Mouse (Mus musculus) CH12.LX (cell line): ENCODE results near the gene Lrrc8b. TPM values are rescaled to one million over a fixed set of nuclear protein-coding genes. Genes with fewer than 3 reads are reported as not detected.
A peak's percentile ranks its signal among the peaks of the same experiment; 100 is the strongest.

Experiments
- DNase-seq: peaks from one replicate; pipeline ENCODE4 v3.0.0-alpha.2; 2013; ENCODE audit errors: extremely low read depth
- H3K27ac ChIP-seq: 2 replicates; pipeline ENCODE4 v1.5.1; 2012; ENCODE audit warnings: low read depth, mild to moderate bottlenecking, control low read depth, moderate library complexity; ENCODE audit not compliant: insufficient read depth
- H3K27me3 ChIP-seq: replicated peaks from 2 replicates; pipeline ENCODE3; 2012; ENCODE audit warnings: inconsistent platforms
- H3K36me3 ChIP-seq, 2 experiments: replicated peaks in 1 of 2; 2 replicates each; pipeline versions ENCODE3 to v1.6.1; 2012; ENCODE audit warnings: inconsistent platforms in 1 of 2, low read length in 1 of 2, mild to moderate bottlenecking in 1 of 2, mixed read lengths in 1 of 2, moderate library complexity in 1 of 2; ENCODE audit not compliant: control insufficient read depth in 1 of 2, insufficient read depth in 1 of 2
- H3K4me1 ChIP-seq, 2 experiments: 2 replicates each; pipeline ENCODE4 v1.6.1; 2012; ENCODE audit warnings: inconsistent platforms in 1 of 2, moderate library complexity in 1 of 2; ENCODE audit not compliant: insufficient read depth in 2 of 2, control insufficient read depth in 1 of 2
- H3K4me2 ChIP-seq: 2 replicates; pipeline ENCODE4 v1.6.1; 2012; ENCODE audit warnings: low read depth, mild to moderate bottlenecking, control low read depth; ENCODE audit not compliant: poor library complexity, insufficient read depth, severe bottlenecking
- H3K4me3 ChIP-seq, 3 experiments: fragments of 150-350 bp in 1 of 3; sonication (generic) in 1 of 3; replicated peaks in 1 of 3; 2 replicates each; pipeline versions ENCODE3 to v1.5.1; 2011 to 2012; ENCODE audit warnings: low read depth in 2 of 3, low read length in 2 of 3, mild to moderate bottlenecking in 2 of 3, moderate library complexity in 2 of 3, control low read depth in 1 of 3, improper control_type of control experiment in 1 of 3, inconsistent platforms in 1 of 3, mixed read lengths in 1 of 3; ENCODE audit not compliant: poor library complexity in 1 of 3
- H3K79me2 ChIP-seq: replicated peaks from 2 replicates; pipeline ENCODE4 v1.6.1; 2012; ENCODE audit warnings: mild to moderate bottlenecking, moderate library complexity; ENCODE audit not compliant: control insufficient read depth, poor library complexity, insufficient read depth, severe bottlenecking; ENCODE audit errors: extremely low read depth
- H3K9ac ChIP-seq: 2 replicates; pipeline ENCODE4 v1.6.1; 2012; ENCODE audit warnings: low read depth, mild to moderate bottlenecking, control low read depth, moderate library complexity; ENCODE audit not compliant: insufficient read depth
- H3K9me3 ChIP-seq: replicated peaks from 2 replicates; pipeline ENCODE3; 2012; ENCODE audit warnings: low read length, inconsistent platforms, mixed read lengths
- CTCF ChIP-seq, 2 experiments: IDR thresholded peaks in 1 of 2; conservative IDR thresholded peaks in 1 of 2; 2 replicates each; pipeline ENCODE4 v1.5.1; 2011 to 2012; ENCODE audit warnings: low read depth in 2 of 2, low read length in 2 of 2, improper control_type of control experiment in 1 of 2, inconsistent platforms in 1 of 2, mild to moderate bottlenecking in 1 of 2, moderate library complexity in 1 of 2
- E2F4 ChIP-seq: IDR thresholded peaks from 2 replicates; pipeline ENCODE4 v1.6.1; 2011; ENCODE audit warnings: low read depth, low read length, improper control_type of control experiment; ENCODE audit not compliant: insufficient replicate concordance
- ELF1 ChIP-seq: IDR thresholded peaks from 2 replicates; pipeline ENCODE4 v1.6.1; 2014; ENCODE audit warnings: low read depth, mild to moderate bottlenecking, inconsistent platforms, low read length, improper control_type of control experiment
- HCFC1 ChIP-seq: IDR thresholded peaks from 2 replicates; pipeline ENCODE4 v1.6.1; 2012; ENCODE audit warnings: low read depth, mild to moderate bottlenecking, inconsistent platforms, low read length, improper control_type of control experiment
- IRF4 ChIP-seq: IDR thresholded peaks from 2 replicates; pipeline ENCODE4 v1.6.1; 2014; ENCODE audit warnings: low read depth, mild to moderate bottlenecking, inconsistent platforms, low read length, improper control_type of control experiment
- JUN ChIP-seq: IDR thresholded peaks from 2 replicates; pipeline ENCODE4 v1.6.1; 2011; ENCODE audit warnings: low read depth, mild to moderate bottlenecking, low read length, improper control_type of control experiment, moderate library complexity; ENCODE audit not compliant: insufficient read depth
- MAX ChIP-seq: IDR thresholded peaks from 2 replicates; pipeline ENCODE4 v1.6.1; 2011; ENCODE audit warnings: low read length, improper control_type of control experiment
- MEF2A ChIP-seq: IDR thresholded peaks from 2 replicates; pipeline ENCODE4 v1.6.1; 2014; ENCODE audit warnings: low read depth, mild to moderate bottlenecking, inconsistent platforms, low read length, improper control_type of control experiment, borderline replicate concordance
- MYC ChIP-seq: IDR thresholded peaks from 2 replicates; pipeline ENCODE4 v1.6.1; 2011; ENCODE audit warnings: low read depth, mild to moderate bottlenecking, improper control_type of control experiment, low read length
- NELFE ChIP-seq: IDR thresholded peaks from 2 replicates; pipeline ENCODE4 v1.6.1; 2011; ENCODE audit warnings: low read depth, low read length, improper control_type of control experiment
- PAX5 ChIP-seq: IDR thresholded peaks from 2 replicates; pipeline ENCODE4 v1.6.1; 2012; ENCODE audit warnings: low read length, inconsistent platforms, mixed read lengths
- POLR2A ChIP-seq: IDR thresholded peaks from 2 replicates; pipeline ENCODE4 v1.6.1; 2011; ENCODE audit warnings: low read depth, mild to moderate bottlenecking, improper control_type of control experiment, low read length
- RAD21 ChIP-seq: IDR thresholded peaks from 2 replicates; pipeline ENCODE4 v1.6.1; 2011; ENCODE audit warnings: low read depth, mild to moderate bottlenecking, low read length, improper control_type of control experiment, moderate library complexity
- SMC3 ChIP-seq: IDR thresholded peaks from 2 replicates; pipeline ENCODE4 v1.6.1; 2011; ENCODE audit warnings: low read depth, low read length, improper control_type of control experiment
- TBP ChIP-seq: conservative IDR thresholded peaks from 2 replicates; pipeline ENCODE4 v1.6.1; 2011; ENCODE audit warnings: low read depth, low read length, improper control_type of control experiment
- UBTF ChIP-seq: IDR thresholded peaks from 2 replicates; pipeline ENCODE4 v1.6.1; 2012; ENCODE audit warnings: low read depth, mild to moderate bottlenecking, inconsistent platforms, low read length, improper control_type of control experiment, moderate library complexity
- USF2 ChIP-seq: conservative IDR thresholded peaks from 2 replicates; pipeline ENCODE4 v1.6.1; 2011; ENCODE audit warnings: low read depth, low read length, improper control_type of control experiment
- ZC3H11A ChIP-seq: IDR thresholded peaks from 2 replicates; pipeline ENCODE4 v1.6.1; 2012; ENCODE audit warnings: low read depth, mild to moderate bottlenecking, inconsistent platforms, low read length, improper control_type of control experiment
- ZKSCAN1 ChIP-seq: IDR thresholded peaks from 2 replicates; pipeline ENCODE4 v1.6.1; 2012; ENCODE audit warnings: low read depth, inconsistent platforms, low read length, improper control_type of control experiment, borderline replicate concordance
- ZMIZ1 ChIP-seq: IDR thresholded peaks from 2 replicates; pipeline ENCODE4 v1.6.1; 2012; ENCODE audit warnings: low read depth, mild to moderate bottlenecking, inconsistent platforms, low read length, improper control_type of control experiment
- dilution Hi-C: fragments of 300-500 bp; cut with MboI; formaldehyde crosslinking; loops from 2 replicates; pipeline ENCODE4 v1.14.3; 2020; ENCODE audit warnings: low sequenced_read_pairs; ENCODE audit not compliant: extremely low pct_unique_long_range_greater_than_20kb, extremely low pct_ligation_motif_present
- in situ Hi-C: fragments of 300-500 bp; cut with MboI; formaldehyde crosslinking; loops from 3 replicates; pipeline ENCODE4 v1.14.3; 2019; ENCODE audit warnings: low sequenced_read_pairs, low pct_ligation_motif_present, low pct_unique_long_range_greater_than_20kb, mixed read lengths
- polyA plus RNA-seq: library from polyadenylated mRNA; unstranded; fragments of >175 nt; gene quantifications from 2 replicates; pipeline ENCODE4 v1.2.1, GENCODE M21; 2012; ENCODE audit warnings: low read depth; ENCODE audit not compliant: insufficient read length
- total RNA-seq, 2 experiments: library from RNA; depleted of rRNA; stranded (reverse); fragments of 300-350 nt in 1 of 2; fragments of >200 nt in 1 of 2; gene quantifications; 2 replicates each; pipeline ENCODE4 v1.2.3; 2012 to 2014

Gene Lrrc8b
- total and polyA plus RNA-seq, 3 experiments: 0.21 to 0.40 (median 0.40) TPM

DNA sequence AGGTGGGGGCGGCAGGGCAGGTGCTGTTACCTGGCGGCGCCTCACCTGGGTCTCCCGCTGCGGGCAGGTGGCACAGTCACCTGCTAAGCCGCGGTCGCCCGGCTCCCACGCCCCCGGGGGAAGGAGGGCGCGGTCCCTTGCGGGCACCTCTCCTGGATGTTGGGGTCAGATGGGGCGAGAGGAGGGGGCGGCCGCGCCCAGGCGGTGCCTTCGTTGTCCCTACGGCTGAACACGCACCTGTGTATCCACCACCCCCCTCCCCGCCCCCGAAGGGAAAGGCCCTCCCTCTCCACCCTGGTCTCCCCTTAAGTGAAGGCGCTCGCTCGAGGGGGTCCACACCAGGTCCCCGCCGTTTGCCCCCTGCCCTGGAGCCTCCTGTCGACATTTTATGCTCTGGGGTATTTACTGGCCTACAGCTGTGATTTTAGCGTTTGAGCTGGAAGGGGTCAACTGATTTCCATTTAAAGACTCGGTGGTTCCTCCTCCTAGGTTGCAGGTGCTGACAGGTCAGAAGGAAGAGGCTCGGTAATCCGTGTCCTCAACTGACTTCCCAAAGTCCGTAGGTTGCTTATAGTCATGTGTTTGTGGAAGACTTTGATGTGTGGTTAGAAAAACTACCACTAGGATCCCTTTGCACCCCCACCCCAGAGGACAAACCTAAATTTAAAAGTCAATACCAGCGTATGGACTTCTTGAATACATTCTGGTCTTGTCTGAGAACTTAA, 538 bp downstream of the Lrrc8b start:
- no peak for DNase-seq
- Histone ChIP-seq H3K9me3 (peaks cover 3% of the 10 kb centered on the region), H3K4me1 (peaks cover 0 to 8% of the 10 kb centered on the region in 2 experiments; a peak in 3 of 4 replicates), H3K36me3 (peaks cover 0 to 2% of the 10 kb centered on the region in 2 experiments), H3K27ac (no peak overlapping the region), H3K79me2 (no peaks in the 10 kb centered on the region), H3K27me3 (peaks cover 20% of the 10 kb centered on the region), H3K4me2 (peak overlapping the region; percentile 93), H3K9ac (peak overlapping the region; percentile 55), H3K4me3 (peak overlapping the region in 2 of 3 experiments; percentile 64 to 68)
- TF ChIP-seq IRF4 (no peak), UBTF (no peak), ZMIZ1 (no peak), ZKSCAN1 (no peak), SMC3 (no peak), TBP (no peak), CTCF (conservative IDR thresholded peaks at IDR 0.05 in 1 of 2, IDR thresholded peaks at IDR 0.05 in 1 of 2; ENCODE audit: low read depth in 2 of 2, low read length in 2 of 2) (no peak), E2F4 (no peak)
- dilution Hi-C loops: no loop called here
- in situ Hi-C loops: no loop called here

DNA sequence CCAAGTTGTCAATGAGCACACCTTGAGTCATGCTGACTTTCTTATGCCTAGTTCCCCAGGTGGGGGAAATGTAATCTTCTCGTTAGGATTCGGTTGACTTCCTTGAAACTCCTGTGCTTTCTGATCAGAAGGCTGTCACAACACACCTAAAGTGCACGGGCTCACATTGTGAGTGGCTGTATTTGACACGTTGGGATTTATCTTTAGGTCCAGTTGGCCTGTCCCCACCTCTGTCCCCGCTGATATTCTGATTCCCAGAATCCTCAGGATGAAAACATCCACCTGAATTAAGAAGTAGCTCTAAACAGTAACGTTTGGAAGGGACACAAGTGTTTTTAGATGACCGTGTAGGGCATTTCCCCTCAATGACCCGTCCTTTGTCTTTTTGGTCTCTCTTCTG, 1.6 kb downstream of the Lrrc8b start:
- dilution Hi-C loops: no loop called here
- no peak overlapping the region for H3K9ac ChIP-seq

More for the DNA sequence above, 1.6 kb downstream of the Lrrc8b start:
- no peak for DNase-seq
- Histone ChIP-seq H3K9me3 (peaks cover 3% of the 10 kb centered on the region), H3K4me3 (no peak overlapping the region), H3K27me3 (peaks cover 20% of the 10 kb centered on the region), H3K79me2 (no peaks in the 10 kb centered on the region), H3K27ac (no peak overlapping the region), H3K4me2 (no peak overlapping the region), H3K4me1 (peaks cover 0 to 8% of the 10 kb centered on the region in 2 experiments; a peak in 3 of 4 replicates), H3K36me3 (no peaks in the 10 kb centered on the region)
- in situ Hi-C loops: no loop called here
- TF ChIP-seq HCFC1 (no peak), TBP (no peak), POLR2A (no peak), PAX5 (no peak), RAD21 (no peak), MEF2A (no peak), ZMIZ1 (no peak), ELF1 (no peak), USF2 (no peak), JUN (no peak), MAX (no peak), NELFE (no peak), ZKSCAN1 (no peak), ZC3H11A (no peak), E2F4 (no peak), SMC3 (no peak), MYC (no peak)
